In genomic region chr3:41228536-41228935, GRCm38 (mm10) we compare ENCODE assay signal across 7 mouse cellular contexts.
A peak's percentile ranks its signal among the peaks of the same experiment; 100 is the strongest.
DNase-seq lines count a peak whose midpoint lies in the region; ATAC-seq lines count a peak whose summit lies in the region.

No protein-coding gene starts in this region.

- H3K4me2 ChIP-seq in hindbrain, embryonic 14.5 days (replicated peaks), result no peak overlapping the region; the same call in 1 of the 2 replicates

- peak; percentile 89 for ATAC-seq in hindbrain, embryonic 14.5 days (ENCODE audit: low FRiP score)
- peak; percentile 88 for ATAC-seq in megakaryocyte, adult 5-6 weeks (ENCODE audit: poor library complexity, severe bottlenecking)

- 32% methylated on average over 7 of the region's 7 CpGs for WGBS in hindbrain, embryonic 14.5 days

- H3K27ac ChIP-seq in hindbrain, embryonic 14.5 days, result no peak overlapping the region

- H3K27me3 ChIP-seq in hindbrain, embryonic 14.5 days (ENCODE audit: control insufficient read depth, insufficient read depth, low read length), result no peaks in the 10 kb centered on the region

- peak; percentile 79 for DNase-seq in adrenal gland, adult 2 months
- DNase-seq in cerebellum, postnatal 25 days, result peak; percentile 61 to 74
- peak; percentile 40 to 58 for DNase-seq in frontal cortex, postnatal 36 days (ENCODE audit: low spot score in 2 of 2)
- DNase-seq in hindbrain, embryonic 14.5 days (ENCODE audit: low spot score), result peak; percentile 64
- DNase-seq in layer of hippocampus, postnatal 36 days, result peak; percentile 36 to 41
- DNase-seq in right cerebral cortex, postnatal 4 days, result peak; percentile 39

- H3K4me1 ChIP-seq in hindbrain, embryonic 14.5 days (replicated peaks; ENCODE audit: control insufficient read depth, insufficient read depth, low read length), result no peaks in the 10 kb centered on the region

- H3K9ac ChIP-seq in hindbrain, embryonic 14.5 days, result no peak overlapping the region

- H3K9me3 ChIP-seq in hindbrain, embryonic 14.5 days (ENCODE audit: control insufficient read depth, low read length), result no peaks in the 10 kb centered on the region

- no peak overlapping the region for H3K4me3 ChIP-seq in hindbrain, embryonic 14.5 days (replicated peaks; ENCODE audit: low read length)

- no peaks in the 10 kb centered on the region for H3K36me3 ChIP-seq in hindbrain, embryonic 14.5 days (replicated peaks; ENCODE audit: control insufficient read depth, insufficient read depth)
